Mouse (Mus musculus) embryonic fibroblast, embryonic 13.5 days (primary cell): ENCODE measurements at regions not wholly inside any gene's neighbourhood (a gene's known extent, or its start where the extent isn't known, plus 50 kb on each side); places are given as distances from the start of the nearest gene placed in this dataset.

ENCODE experiments used
- H3K27ac ChIP-seq: 2 replicates; pipeline ENCODE4 v1.5.1; 2012; ENCODE audit warnings: low read length, control low read depth, inconsistent platforms; ENCODE audit not compliant: insufficient read depth
- H3K4me1 ChIP-seq: 2 replicates; pipeline ENCODE4 v1.6.1; 2011; ENCODE audit warnings: low read length; ENCODE audit not compliant: control insufficient read depth, insufficient read depth
- H3K4me3 ChIP-seq: 2 replicates; pipeline ENCODE4 v1.5.1; 2011; ENCODE audit warnings: mild to moderate bottlenecking, control low read depth, low read length; ENCODE audit not compliant: insufficient read depth
- CTCF ChIP-seq: IDR thresholded peaks from 2 replicates; pipeline ENCODE4 v1.5.1; 2011; ENCODE audit warnings: mild to moderate bottlenecking, control low read depth, low read length, moderate library complexity, borderline replicate concordance; ENCODE audit not compliant: insufficient read depth
- POLR2A ChIP-seq: IDR thresholded peaks from 2 replicates; pipeline ENCODE4 v1.6.1; 2011; ENCODE audit warnings: low read depth, mild to moderate bottlenecking, control low read depth, low read length, moderate library complexity

DNA sequence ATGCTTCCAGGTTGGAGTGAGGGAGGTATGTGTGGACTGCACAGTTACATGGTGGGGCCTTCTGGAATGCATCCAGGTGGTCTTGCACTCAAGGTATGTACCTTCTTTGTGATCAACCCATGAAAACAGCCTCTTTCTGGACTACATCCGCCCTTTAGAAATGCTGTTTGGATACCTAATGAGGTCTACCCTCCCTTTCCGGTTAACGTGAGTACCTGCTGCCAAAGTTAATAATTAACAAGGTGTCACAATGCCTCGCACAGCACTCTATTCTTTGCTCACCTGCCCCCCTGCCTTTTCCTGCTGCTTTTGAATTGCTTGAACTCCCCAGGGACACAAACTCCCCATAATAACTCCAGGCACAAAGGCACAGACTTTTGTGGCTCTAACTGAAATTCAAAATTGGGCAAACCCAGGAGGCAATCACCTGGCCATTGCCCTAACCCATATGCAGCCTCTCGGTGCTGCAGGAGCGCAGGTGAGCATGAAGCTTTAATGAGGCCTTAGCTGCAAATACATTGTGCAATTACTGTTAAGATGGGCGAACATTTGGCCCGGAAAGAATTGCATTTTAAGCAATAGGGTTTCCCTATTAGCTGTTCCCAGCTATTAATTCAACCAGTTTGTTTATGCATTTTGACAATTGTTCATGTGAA lies 500.9 kb upstream of the Nox3 start:
- Histone ChIP-seq H3K27ac (no peak overlapping the region), H3K4me1 (no peaks in the 10 kb centered on the region), H3K4me3 (no peak overlapping the region)
- TF ChIP-seq POLR2A (no peak), CTCF (no peak)

DNA sequence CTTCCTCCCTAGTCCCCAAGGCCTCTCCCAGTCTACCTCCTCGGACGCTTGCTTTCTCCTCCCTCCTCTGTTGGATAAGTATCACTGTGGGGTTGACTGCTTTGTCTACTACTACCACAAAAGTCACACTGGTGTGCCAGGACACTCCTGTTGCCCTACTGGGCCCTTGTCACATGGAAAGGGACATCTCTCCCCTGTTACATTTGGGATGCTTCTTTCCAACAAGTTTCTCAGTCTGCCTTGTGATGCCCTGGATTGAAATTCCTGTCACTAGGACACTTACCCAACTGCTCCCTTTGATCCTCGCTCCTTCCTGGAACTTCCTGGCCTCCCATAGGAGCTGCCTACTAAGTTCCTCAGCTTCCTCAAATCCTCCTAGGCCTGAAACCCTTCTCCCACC lies 501.9 kb upstream of the Nox3 start:
- no peak overlapping the region for H3K4me3 ChIP-seq
- H3K27ac ChIP-seq: no peak overlapping the region
- no peak for TF ChIP-seq CTCF
- no peak for TF ChIP-seq POLR2A
- no peaks in the 10 kb centered on the region for H3K4me1 ChIP-seq

DNA sequence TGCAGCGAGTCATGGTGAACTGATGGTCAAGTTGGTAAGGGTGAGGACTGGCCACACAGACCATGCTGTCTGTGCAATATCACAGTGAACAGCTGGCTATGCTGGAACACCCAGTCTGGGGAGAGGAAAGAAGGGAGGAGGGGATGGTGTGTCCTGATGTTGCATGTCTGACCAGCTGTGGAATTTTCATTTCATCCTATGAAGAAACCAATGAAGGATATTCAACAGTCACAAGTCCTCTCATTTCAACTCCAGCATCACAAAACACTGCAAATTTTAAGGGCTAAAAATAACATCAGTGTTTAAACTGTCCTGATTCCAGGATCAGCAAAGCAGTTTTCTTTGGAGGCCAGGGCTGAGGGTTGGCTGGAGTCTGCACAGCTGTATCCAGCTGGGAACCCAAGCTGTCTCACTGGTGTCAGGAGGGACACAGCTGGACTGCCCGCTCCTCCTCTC lies 503.7 kb upstream of the Nox3 start:
- TF ChIP-seq CTCF (no peak), POLR2A (no peak)
- H3K27ac ChIP-seq: no peak overlapping the region
- no peaks in the 10 kb centered on the region for H3K4me1 ChIP-seq
- no peak overlapping the region for H3K4me3 ChIP-seq

DNA sequence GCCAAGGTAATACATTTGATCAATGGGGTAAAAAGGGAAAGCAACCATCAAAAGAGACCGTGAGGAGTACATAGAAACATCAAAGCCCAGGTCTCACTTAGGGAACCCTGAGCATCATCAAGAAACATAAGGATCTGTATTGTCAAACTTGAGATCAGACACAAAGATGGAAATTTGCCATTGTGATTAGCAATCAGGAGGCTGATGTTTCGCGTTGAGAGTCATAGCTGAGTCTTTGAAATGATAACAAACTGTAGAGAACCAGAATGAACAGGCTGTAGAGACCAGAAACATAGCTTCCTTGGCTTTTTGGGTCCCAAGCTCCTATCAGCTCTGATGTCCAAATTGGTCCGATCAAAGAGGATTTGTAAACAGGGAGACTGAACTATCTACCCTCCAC lies 505.2 kb upstream of the Nox3 start:
- Histone ChIP-seq H3K4me1 (no peaks in the 10 kb centered on the region), H3K27ac (no peak overlapping the region), H3K4me3 (no peak overlapping the region)
- TF ChIP-seq POLR2A (no peak), CTCF (no peak)

DNA sequence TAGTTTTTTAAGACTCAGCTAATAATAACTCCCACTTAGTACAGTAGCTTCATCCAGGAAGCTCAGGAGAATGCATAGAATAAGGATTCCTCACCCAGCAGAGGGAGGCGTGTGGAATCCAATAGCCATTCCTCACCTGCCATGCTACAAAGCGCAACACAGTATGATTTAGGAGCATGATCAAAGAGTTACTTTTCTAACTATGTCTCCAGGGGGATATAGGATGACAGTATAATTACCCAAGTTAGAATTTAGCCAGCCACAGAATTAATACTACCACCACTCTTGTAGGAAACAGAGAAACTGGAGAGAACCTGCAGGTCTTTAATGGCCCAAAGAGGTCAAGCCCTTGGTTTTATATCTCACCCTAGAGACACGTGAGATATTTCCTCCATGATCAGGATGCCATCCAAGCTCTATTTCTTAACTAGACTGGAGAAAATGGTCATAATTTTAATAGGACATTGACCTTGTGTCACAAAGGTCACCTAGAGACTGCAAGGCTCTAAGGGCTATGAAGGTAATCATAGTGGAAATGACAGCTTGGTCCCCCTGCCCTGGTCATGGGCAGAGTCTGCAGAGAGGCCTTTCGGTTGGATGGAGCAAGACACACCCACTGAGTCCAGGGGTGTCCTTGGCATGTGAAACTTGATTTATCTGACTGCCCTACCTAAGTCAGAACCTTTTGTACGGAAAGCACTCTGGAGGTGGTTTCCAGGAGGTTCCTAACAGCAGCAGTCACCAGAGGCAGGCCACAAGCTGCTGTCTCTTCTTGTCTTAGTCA lies 512.3 kb upstream of the Nox3 start:
- H3K4me3 ChIP-seq: no peak overlapping the region
- no peaks in the 10 kb centered on the region for H3K4me1 ChIP-seq
- TF ChIP-seq POLR2A (no peak), CTCF (no peak)

DNA sequence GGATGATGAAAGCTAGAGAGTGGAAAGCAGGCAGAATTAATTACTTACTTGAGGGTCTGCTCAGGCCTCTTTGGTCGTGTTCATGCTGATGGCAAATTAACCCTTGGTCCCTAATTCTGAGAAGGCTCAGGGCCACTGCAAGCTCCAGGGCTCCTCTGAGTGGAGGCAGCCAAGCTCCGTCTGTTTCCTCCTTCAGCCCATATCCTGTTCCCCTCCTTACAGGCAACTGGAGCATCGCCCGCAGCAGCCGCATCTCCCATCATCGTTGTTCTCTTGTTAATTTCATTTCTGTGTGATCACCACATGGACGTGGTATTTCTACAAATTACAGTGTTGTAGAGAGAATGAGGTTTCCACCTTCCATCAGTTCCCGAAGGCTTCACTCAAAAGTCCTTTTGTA lies 513.6 kb upstream of the Nox3 start:
- no peaks in the 10 kb centered on the region for H3K4me1 ChIP-seq
- TF ChIP-seq POLR2A (no peak), CTCF (no peak)
- H3K4me3 ChIP-seq: no peak overlapping the region
- no peak overlapping the region for H3K27ac ChIP-seq

More for the DNA sequence above, 512.3 kb upstream of the Nox3 start:
- H3K27ac ChIP-seq: no peak overlapping the region

DNA sequence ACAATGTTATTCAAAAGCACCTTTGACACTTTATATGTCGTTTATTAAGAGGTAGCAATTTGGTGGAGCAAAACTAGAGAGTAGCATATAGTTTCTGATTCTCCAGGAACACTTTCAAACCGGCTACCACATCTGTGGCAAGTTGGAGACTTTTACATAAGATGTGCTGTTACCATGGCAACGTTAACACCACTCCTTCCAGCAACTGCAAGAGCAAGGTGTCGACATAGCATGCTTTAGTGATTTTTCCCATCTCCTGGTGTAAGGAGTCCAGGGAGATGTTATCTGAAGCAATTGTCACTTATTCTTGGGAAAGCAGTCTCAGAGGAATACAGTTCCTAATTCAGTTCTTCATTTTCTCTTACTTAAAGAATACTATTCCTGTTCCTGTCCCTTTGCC lies 516.5 kb upstream of the Nox3 start:
- H3K4me1 ChIP-seq: no peaks in the 10 kb centered on the region
- no peak overlapping the region for H3K4me3 ChIP-seq
- no peak overlapping the region for H3K27ac ChIP-seq
- TF ChIP-seq CTCF (no peak), POLR2A (no peak)

DNA sequence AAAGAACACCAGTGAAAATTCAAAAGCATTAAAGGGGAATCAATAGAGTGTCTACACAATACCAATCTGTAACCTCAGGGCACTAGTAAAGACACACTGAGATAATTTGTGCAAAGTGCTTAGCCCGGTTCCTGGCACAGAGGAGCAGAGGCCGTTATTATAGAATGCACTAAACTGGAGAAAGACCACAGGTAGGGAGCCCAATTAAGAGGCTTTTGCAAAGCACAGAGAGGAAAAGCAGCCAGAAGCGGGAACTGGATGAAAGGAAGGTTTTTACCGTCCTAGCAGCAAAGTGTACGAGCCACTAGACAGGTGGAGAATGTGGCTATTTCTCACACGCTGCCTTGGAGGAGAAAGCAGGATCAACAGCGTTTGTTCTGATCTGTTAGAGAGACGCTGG lies 518.9 kb upstream of the Nox3 start:
- TF ChIP-seq CTCF: no peak
- no peak for TF ChIP-seq POLR2A
- Histone ChIP-seq H3K27ac (no peak overlapping the region), H3K4me1 (no peaks in the 10 kb centered on the region), H3K4me3 (no peak overlapping the region)

DNA sequence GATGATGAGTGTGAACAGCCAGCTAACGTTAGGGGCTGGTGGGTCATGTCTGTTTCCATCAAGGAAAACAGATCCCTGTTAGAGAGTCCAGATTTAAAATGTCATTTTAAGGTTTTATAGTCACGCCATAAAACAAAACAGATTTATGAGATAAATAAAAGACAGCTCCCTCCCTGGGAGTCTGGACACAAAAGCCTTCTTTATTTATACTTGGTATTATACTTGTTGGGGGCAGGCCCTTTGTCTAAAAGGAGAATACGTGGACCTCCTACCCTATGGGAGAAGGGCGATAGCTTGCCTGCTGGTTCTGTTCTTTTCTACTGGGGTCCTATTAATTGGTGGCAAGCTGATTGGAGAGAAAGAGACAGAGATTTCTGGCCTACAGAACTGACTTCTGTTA lies 520.1 kb upstream of the Nox3 start:
- H3K4me1 ChIP-seq: no peaks in the 10 kb centered on the region
- no peak overlapping the region for H3K27ac ChIP-seq
- TF ChIP-seq CTCF (no peak), POLR2A (no peak)
- no peak overlapping the region for H3K4me3 ChIP-seq

DNA sequence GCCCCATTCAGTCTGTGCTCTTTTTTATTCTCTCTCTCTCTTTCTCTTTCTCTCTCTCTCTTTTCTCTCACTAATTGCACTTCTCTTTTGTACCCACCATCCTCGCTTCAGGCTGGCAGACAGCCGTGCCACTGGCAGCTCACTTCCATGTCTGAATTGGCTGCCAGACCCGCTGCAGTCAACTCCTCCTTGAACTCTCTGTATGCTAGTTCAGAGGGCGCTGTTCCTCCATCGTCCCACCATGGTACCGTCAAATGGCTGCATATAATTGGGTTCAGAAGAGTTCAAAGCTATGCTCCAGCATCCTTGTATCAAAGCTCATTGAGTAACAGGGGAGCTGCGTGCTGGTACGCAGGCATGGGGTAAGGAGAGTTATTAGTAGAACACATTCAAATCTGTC lies 520.7 kb upstream of the Nox3 start:
- H3K4me3 ChIP-seq: no peak overlapping the region
- H3K4me1 ChIP-seq: no peaks in the 10 kb centered on the region
- no peak for TF ChIP-seq POLR2A
- no peak for TF ChIP-seq CTCF
- no peak overlapping the region for H3K27ac ChIP-seq

DNA sequence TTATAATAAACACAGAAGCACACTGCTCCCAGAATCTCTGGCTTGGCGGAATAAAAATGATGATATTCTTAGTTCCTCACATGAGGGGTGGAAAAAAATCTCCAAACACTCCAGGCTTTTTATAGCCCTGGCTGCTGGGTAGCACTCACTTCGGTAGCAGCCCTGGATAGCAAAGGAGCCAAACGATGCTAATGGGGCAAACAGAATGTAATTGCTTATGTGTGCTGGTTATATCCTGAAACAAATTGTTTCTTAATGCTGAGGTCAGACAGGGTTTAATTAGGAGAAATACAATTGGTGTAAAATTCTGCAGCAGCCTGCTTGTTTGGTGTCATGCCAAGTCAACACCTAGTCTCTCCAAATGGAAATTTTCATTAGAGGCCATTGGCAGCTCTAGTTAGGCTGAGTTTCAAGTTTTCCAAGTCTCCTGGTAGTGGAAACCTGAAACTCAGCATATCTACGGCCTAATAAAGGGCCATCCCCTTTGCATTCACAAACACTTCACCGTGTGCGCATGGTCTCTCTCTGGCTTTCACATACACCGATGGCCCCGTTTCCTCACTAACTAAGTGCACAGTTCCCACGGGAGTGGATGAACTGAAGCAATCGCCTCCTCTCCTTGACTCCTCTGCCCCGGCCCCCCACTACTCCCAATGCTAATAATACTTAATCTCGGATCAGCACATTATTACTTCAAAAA lies 524.8 kb upstream of the Nox3 start:
- Histone ChIP-seq H3K4me1 (no peaks in the 10 kb centered on the region), H3K27ac (no peak overlapping the region), H3K4me3 (no peak overlapping the region)
- no peak for TF ChIP-seq CTCF
- TF ChIP-seq POLR2A: no peak
